Mouse (Mus musculus): ENCODE measurements around the gene 0610030E20Rik.

- no peak for TF ChIP-seq CTCF (IDR thresholded peaks at IDR 0.05; ENCODE audit: low read depth, low read length)
- no peak for TF ChIP-seq GATA1 (IDR thresholded peaks at IDR 0.05; ENCODE audit: borderline replicate concordance, low read length)
- no peak for TF ChIP-seq POLR2AphosphoS5 (IDR thresholded peaks at IDR 0.05; ENCODE audit: insufficient replicate concordance, low read depth, low read length)
- TF ChIP-seq GATA2 (IDR thresholded peaks at IDR 0.05; ENCODE audit: borderline replicate concordance, low read depth, low read length) = no peak
Observed at GRCm38 (mm10) chr6:72318440-72318839, 28.7 kb upstream of the 0610030E20Rik start.
